Mouse (Mus musculus) kidney, embryonic 15.5 days (tissue): ENCODE data around the gene Gpr35. TPM values are rescaled to one million over a fixed set of nuclear protein-coding genes. Genes with fewer than 3 reads are reported as not detected.

Experiments
- ATAC-seq: fragments of 200-750 bp; cut with Nextera tagmentation; replicated peaks from 2 replicates; pipeline ENCODE4 v1.8.0; 2017; ENCODE audit warnings: moderate TSS enrichment; ENCODE audit not compliant: low FRiP score
- H3K27ac ChIP-seq: fragments of 300-500 bp; sonication (generic); 2 replicates; pipeline ENCODE4 v1.5.1; 2015; ENCODE audit warnings: mild to moderate bottlenecking, inconsistent platforms
- H3K27me3 ChIP-seq: fragments of 300-500 bp; sonication (generic); 2 replicates; pipeline ENCODE4 v1.6.1; 2015; ENCODE audit warnings: inconsistent platforms
- H3K36me3 ChIP-seq: fragments of 300-500 bp; sonication (generic); 2 replicates; pipeline ENCODE4 v1.6.1; 2015; ENCODE audit warnings: inconsistent platforms
- H3K4me1 ChIP-seq: fragments of 300-500 bp; sonication (generic); 2 replicates; pipeline ENCODE4 v1.6.1; 2015; ENCODE audit warnings: inconsistent platforms
- H3K4me2 ChIP-seq: fragments of 300-500 bp; sonication (generic); 2 replicates; pipeline ENCODE4 v1.6.1; 2015; ENCODE audit warnings: moderate library complexity, mild to moderate bottlenecking, inconsistent platforms
- H3K4me3 ChIP-seq: fragments of 300-500 bp; sonication (generic); replicated peaks from 2 replicates; pipeline ENCODE4 v1.5.1; 2015; ENCODE audit warnings: mild to moderate bottlenecking, inconsistent platforms
- H3K9ac ChIP-seq: fragments of 300-500 bp; sonication (generic); 2 replicates; pipeline ENCODE4 v1.6.1; 2015; ENCODE audit warnings: mild to moderate bottlenecking, inconsistent platforms
- H3K9me3 ChIP-seq: fragments of 300-500 bp; sonication (generic); replicated peaks from 2 replicates; pipeline ENCODE4 v1.6.1; 2016; ENCODE audit warnings: inconsistent platforms
- WGBS: fragments of 180-500 bp; shearing (Covaris S2); methylation state at CpG from one replicate; pipeline ENCODE4 v1.1.7; 2015; ENCODE audit warnings: mixed read lengths; 5-methylcytosine and 5-hydroxymethylcytosine counted together
- polyA plus RNA-seq: library from polyadenylated mRNA; unstranded; fragments of >200 nt; fragmentation: Nextera tagmentation; extraction: Ambion mirVana; gene quantifications from 2 replicates; pipeline ENCODE4 v1.2.1, GENCODE M21; 2015

Gene Gpr35
- polyA plus RNA-seq, 1 experiment from 2014 or later: 0.56 TPM

- WGBS: 88% methylated on average over 2 of the region's 2 CpGs
- H3K9me3 ChIP-seq: no peaks in the 10 kb centered on the region
- H3K4me3 ChIP-seq: no peak overlapping the region
- H3K9ac ChIP-seq: no peak overlapping the region
- H3K27ac ChIP-seq: no peak overlapping the region
- no peak overlapping the region for H3K4me2 ChIP-seq
- no peaks in the 10 kb centered on the region for H3K36me3 ChIP-seq
- ATAC-seq: no peak
- no peaks in the 10 kb centered on the region for H3K27me3 ChIP-seq
- no peaks in the 10 kb centered on the region for H3K4me1 ChIP-seq
Measured at GRCm38 (mm10) chr1:93030060-93030459, 79.4 kb downstream of the Gpr35 start.

GRCm38 (mm10) chr1:93031199-93031598 is 80.5 kb downstream of the Gpr35 start:
- WGBS: 86% methylated on average over 3 of the region's 3 CpGs
- no peaks in the 10 kb centered on the region for H3K9me3 ChIP-seq
- no peaks in the 10 kb centered on the region for H3K36me3 ChIP-seq
- H3K27me3 ChIP-seq: no peaks in the 10 kb centered on the region
- H3K4me2 ChIP-seq: no peak overlapping the region
- no peaks in the 10 kb centered on the region for H3K4me1 ChIP-seq
- no peak overlapping the region for H3K4me3 ChIP-seq
- ATAC-seq: no peak
- no peak overlapping the region for H3K27ac ChIP-seq
- no peak overlapping the region for H3K9ac ChIP-seq

- no peak overlapping the region for H3K4me3 ChIP-seq
- no peak overlapping the region for H3K27ac ChIP-seq
- H3K9ac ChIP-seq: no peak overlapping the region
- H3K27me3 ChIP-seq: no peaks in the 10 kb centered on the region
- 0 out of 2 replicates have a peak, but pooled peaks cover 4% of the 10 kb centered on the region for H3K9me3 ChIP-seq
- H3K4me2 ChIP-seq: no peak overlapping the region
- 52% methylated on average over 8 of the region's 8 CpGs for WGBS
- no peaks in the 10 kb centered on the region for H3K4me1 ChIP-seq
- 0 out of 2 replicates have a peak, but pooled peaks have one; percentile 46 for ATAC-seq
- no peaks in the 10 kb centered on the region for H3K36me3 ChIP-seq
Measured at GRCm38 (mm10) chr1:93033989-93034388, 83.3 kb downstream of the Gpr35 start.

GRCm38 (mm10) chr1:93035981-93036380 is 85.3 kb downstream of the Gpr35 start:
- no peak overlapping the region for H3K27ac ChIP-seq
- H3K4me3 ChIP-seq: no peak overlapping the region
- no peaks in the 10 kb centered on the region for H3K4me1 ChIP-seq
- no peaks in the 10 kb centered on the region for H3K27me3 ChIP-seq
- no peaks in the 10 kb centered on the region for H3K36me3 ChIP-seq
- no peak for ATAC-seq
- no peak overlapping the region for H3K4me2 ChIP-seq
- 77% methylated on average over 4 of the region's 4 CpGs for WGBS
- 0 out of 2 replicates have a peak, but pooled peaks cover 4% of the 10 kb centered on the region for H3K9me3 ChIP-seq
- no peak overlapping the region for H3K9ac ChIP-seq

Other genes with a start within 250 kb of the Gpr35 start
- 60.0 and 60.2 TPM in 2 replicates for gene Gpc1, start 119.2 kb upstream of the Gpr35 start, polyA plus RNA-seq
- 0.43 and 0.54 TPM in 2 replicates for gene Ankmy1, start 48.0 kb upstream of the Gpr35 start, polyA plus RNA-seq
- gene Dusp28, start 43.9 kb upstream of the Gpr35 start, polyA plus RNA-seq: 12.2 and 14.7 TPM in 2 replicates
- 32.6 and 37.9 TPM in 2 replicates for gene Rnpepl1, start 40.1 kb upstream of the Gpr35 start, polyA plus RNA-seq
- 32.6 and 37.2 TPM in 2 replicates for gene Capn10, start 16.5 kb upstream of the Gpr35 start, polyA plus RNA-seq
- not detected in 2 replicates for gene Aqp12, start 55.5 kb downstream of the Gpr35 start, polyA plus RNA-seq
- 7.0 and 10.0 TPM in 2 replicates for gene Kif1a, start 151.1 kb downstream of the Gpr35 start, polyA plus RNA-seq
- 0.38 TPM in 1 of 2 replicates, not detected in the other for gene Agxt, start 184.4 kb downstream of the Gpr35 start, polyA plus RNA-seq
- gene 2310007B03Rik, start 210.1 kb downstream of the Gpr35 start, polyA plus RNA-seq: 1.2 and 1.4 TPM in 2 replicates
- 0.19 and 0.25 TPM in 2 replicates for gene Crocc2, start 217.9 kb downstream of the Gpr35 start, polyA plus RNA-seq